Mouse (Mus musculus) cerebellum, adult 2 months (tissue): ENCODE measurements around the gene Mindy2.

ENCODE experiments used
- CTCF ChIP-seq: fragments of 200-500 bp; IDR thresholded peaks from 2 replicates; pipeline ENCODE4 v1.5.1; 2011; ENCODE audit warnings: low read depth, mild to moderate bottlenecking, control low read depth, low read length, moderate library complexity, borderline replicate concordance; ENCODE audit not compliant: insufficient read depth
- POLR2A ChIP-seq: fragments of 200-500 bp; IDR thresholded peaks from 2 replicates; pipeline ENCODE4 v1.6.1; 2011; ENCODE audit warnings: low read length, control low read depth, borderline replicate concordance; ENCODE audit not compliant: insufficient read depth

DNA sequence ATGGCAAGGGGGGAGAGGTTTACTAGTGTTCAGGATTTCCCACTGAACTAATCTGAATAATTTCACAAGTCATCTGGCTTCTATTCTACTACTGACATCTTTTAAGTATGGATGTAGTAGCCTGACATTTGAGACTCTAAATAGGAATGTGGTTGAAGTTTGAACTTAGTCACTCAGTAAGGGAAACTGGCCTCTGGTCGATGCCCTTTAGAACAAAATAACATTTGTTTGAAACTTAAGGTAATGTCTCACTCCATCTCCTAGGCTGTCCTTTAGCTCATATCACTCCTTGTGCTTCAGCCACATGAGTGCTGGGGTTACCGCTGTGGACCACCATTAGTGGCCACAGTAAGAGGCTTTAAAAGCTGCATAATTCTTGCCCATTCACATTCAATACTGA, 58.7 kb downstream of the Mindy2 start:
- TF ChIP-seq CTCF (no peak), POLR2A (no peak)
